Mouse (Mus musculus) C2C12 (cell line): ENCODE data around the gene Bbox1. TPM values are rescaled to one million over a fixed set of nuclear protein-coding genes. Genes with fewer than 3 reads are reported as not detected.

Source experiments
- H3K27me3 ChIP-seq: one replicate; pipeline ENCODE4 v1.6.1; 2011; ENCODE audit not compliant: control insufficient read depth, insufficient read depth, insufficient read length
- H3K36me3 ChIP-seq: one replicate; pipeline ENCODE4 v1.6.1; 2011; ENCODE audit not compliant: control insufficient read depth, insufficient read depth
- H3K4me3 ChIP-seq: one replicate; pipeline ENCODE4 v1.5.1; 2011; ENCODE audit warnings: mild to moderate bottlenecking, control low read depth; ENCODE audit not compliant: poor library complexity, insufficient read depth, severe bottlenecking
- H3K79me2 ChIP-seq: one replicate; pipeline ENCODE4 v1.6.1; 2011; ENCODE audit not compliant: control insufficient read depth, insufficient read depth
- H3K79me3 ChIP-seq: one replicate; pipeline ENCODE4 v1.6.1; 2011; ENCODE audit warnings: low read depth, control low read depth
- H3ac ChIP-seq: one replicate; pipeline ENCODE3; 2011; ENCODE audit warnings: low read depth; ENCODE audit not compliant: control insufficient read depth, insufficient read length
- CEBPB ChIP-seq: IDR thresholded peaks from one replicate; pipeline ENCODE4 v1.6.1; 2011; ENCODE audit warnings: low read depth, mild to moderate bottlenecking, control low read depth, moderate library complexity
- CTCF ChIP-seq: IDR thresholded peaks from one replicate; pipeline ENCODE4 v1.5.1; 2011; ENCODE audit not compliant: control insufficient read depth, insufficient read depth, insufficient read length
- FOSL1 ChIP-seq: IDR thresholded peaks from one replicate; pipeline ENCODE4 v1.8.0; 2011; ENCODE audit warnings: mild to moderate bottlenecking, low read length; ENCODE audit not compliant: poor library complexity, insufficient read depth, severe bottlenecking
- MAX ChIP-seq: IDR thresholded peaks from one replicate; pipeline ENCODE4 v1.6.1; 2011; ENCODE audit warnings: mild to moderate bottlenecking, control low read depth
- MYOD1 ChIP-seq: IDR thresholded peaks from one replicate; pipeline ENCODE4 v1.6.1; 2011; ENCODE audit warnings: low read depth; ENCODE audit not compliant: control insufficient read depth, insufficient read length
- MYOG ChIP-seq: IDR thresholded peaks from one replicate; pipeline ENCODE4 v1.6.1; 2011; ENCODE audit not compliant: control insufficient read depth, insufficient read length; ENCODE audit errors: extremely low read depth
- USF1 ChIP-seq: IDR thresholded peaks from one replicate; pipeline ENCODE4 v1.6.1; 2011; ENCODE audit warnings: low read depth, mild to moderate bottlenecking, control low read depth, moderate library complexity
- polyA plus RNA-seq: library from polyadenylated mRNA; unstranded; fragments of >200 nt; fragmentation: generic; extraction: Trizol; gene quantifications from one replicate; pipeline ENCODE4 v1.2.1, GENCODE M21; 2012; ENCODE audit warnings: missing spikeins

The Bbox1 gene
- polyA plus RNA-seq, 1 experiment: not detected

DNA sequence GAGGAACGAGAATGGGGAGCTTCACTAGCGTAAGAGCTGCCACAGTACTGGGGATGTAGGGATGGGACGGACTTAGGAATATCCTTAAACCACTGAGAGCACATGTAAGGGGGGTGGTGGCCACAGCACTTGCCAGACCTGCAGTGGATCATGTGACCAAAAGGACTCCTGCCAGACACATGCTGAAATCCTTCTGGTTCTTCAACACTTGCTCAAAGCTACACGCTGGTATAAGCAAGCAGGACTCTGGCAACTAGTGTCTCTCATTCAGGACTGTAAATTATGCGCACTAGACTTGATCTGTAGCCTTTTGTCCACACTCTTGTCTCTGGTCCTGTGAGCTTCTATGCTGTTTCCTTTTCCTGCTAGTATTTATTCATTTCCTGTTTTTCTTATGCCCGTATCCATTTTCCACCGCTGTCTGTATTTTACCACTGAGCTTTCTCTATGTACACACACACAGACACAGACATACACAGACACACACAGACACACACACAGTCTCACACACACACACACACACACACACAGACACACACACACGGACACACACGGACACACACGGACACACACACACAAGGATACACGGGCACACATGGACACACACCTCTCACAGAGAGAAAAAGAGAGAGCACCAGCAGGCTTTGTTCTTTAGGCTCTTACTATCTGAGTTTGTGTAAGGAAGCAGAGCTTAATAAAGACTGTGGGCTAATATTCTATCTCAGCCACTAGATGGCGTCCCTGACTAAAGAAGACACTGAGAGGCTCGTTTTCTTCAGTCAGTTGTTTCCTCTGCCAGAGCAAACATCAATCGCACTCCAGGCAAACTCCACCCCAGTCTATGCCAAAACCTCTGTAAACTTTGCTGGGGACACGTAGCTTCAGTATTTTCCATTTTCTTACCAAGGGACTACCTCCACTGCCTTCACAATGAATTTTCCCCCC is 84.9 kb downstream of the Bbox1 start:
- Histone ChIP-seq H3K27me3 (no peaks in the 10 kb centered on the region), H3K79me2 (no peaks in the 10 kb centered on the region), H3K36me3 (no peaks in the 10 kb centered on the region), H3K79me3 (no peaks in the 10 kb centered on the region), H3ac (no peak overlapping the region), H3K4me3 (no peak overlapping the region)
- TF ChIP-seq USF1 (peak; percentile 14), MYOD1 (no peak)

DNA sequence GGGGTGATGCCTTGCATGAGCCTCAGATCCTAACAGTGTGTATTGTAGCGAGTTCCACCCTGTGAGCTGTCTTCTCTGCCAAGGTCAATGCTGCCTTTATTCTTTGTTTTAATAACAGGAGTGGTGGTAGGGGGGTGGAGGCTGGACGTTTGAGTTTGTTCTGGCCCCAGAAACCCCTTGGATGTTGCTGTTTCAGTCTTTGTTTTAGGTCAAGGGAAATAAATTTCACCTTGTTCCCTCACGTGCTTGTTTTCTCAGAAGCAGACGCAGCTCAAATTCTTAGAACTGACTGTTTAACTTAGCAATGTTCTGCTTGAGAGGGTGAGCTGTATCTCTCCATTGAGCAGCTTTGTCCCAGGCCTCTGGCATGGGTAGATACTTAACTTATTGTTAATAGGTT is 87.9 kb downstream of the Bbox1 start:
- Histone ChIP-seq H3K79me3 (no peaks in the 10 kb centered on the region), H3K79me2 (no peaks in the 10 kb centered on the region), H3K27me3 (no peaks in the 10 kb centered on the region), H3ac (no peak overlapping the region), H3K4me3 (no peak overlapping the region), H3K36me3 (no peaks in the 10 kb centered on the region)
- TF ChIP-seq MYOG (no peak), CTCF (no peak), FOSL1 (no peak), MYOD1 (no peak), CEBPB (no peak), USF1 (no peak), MAX (no peak)

DNA sequence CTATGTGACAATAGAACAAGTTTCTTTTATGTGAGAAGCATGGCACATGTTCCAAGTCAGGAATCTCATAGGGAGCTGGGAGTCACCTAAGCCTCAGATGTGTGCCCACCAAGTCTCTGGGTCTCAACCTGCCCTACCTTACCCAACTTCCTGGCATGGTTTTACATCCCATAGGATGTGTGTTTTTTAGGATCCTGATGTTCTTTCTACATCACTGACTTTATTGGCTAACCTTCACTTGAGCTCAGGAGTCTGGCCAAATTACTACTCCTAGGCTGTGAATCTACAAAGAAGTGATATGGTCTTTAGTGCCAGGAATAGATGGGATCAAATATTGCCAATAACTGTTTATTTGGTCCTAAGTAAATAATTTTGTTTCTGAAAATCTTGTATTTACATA is 88.4 kb downstream of the Bbox1 start:
- H3K36me3 ChIP-seq: no peaks in the 10 kb centered on the region
- no peak overlapping the region for H3ac ChIP-seq
- TF ChIP-seq CEBPB (no peak), FOSL1 (no peak), MAX (no peak), MYOD1 (no peak), MYOG (no peak), CTCF (no peak), USF1 (no peak)
- no peaks in the 10 kb centered on the region for H3K79me3 ChIP-seq
- H3K27me3 ChIP-seq: no peaks in the 10 kb centered on the region
- no peak overlapping the region for H3K4me3 ChIP-seq
- no peaks in the 10 kb centered on the region for H3K79me2 ChIP-seq

DNA sequence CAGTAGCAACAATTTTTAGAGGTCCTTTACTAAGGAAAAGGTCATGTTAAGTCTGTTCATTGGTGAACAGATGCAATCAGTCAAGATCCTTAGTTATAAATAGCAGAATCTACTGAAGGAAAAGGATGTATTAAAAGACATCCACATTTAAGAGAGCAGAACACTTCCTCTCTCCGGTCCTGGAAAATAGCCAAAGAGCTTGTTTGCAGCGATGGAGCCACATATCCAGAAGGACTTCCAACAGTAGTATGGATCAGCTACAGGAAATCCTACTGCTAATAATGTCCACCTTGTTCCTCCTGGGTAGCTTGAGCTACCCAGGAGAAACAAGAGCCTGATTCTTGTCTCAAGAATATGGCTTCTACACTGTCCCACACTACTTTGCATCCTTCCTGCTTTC is 91.6 kb downstream of the Bbox1 start:
- TF ChIP-seq CEBPB (no peak), FOSL1 (no peak)
- Histone ChIP-seq H3K79me2 (no peaks in the 10 kb centered on the region), H3K4me3 (no peak overlapping the region), H3K36me3 (no peaks in the 10 kb centered on the region), H3ac (no peak overlapping the region), H3K79me3 (no peaks in the 10 kb centered on the region), H3K27me3 (no peaks in the 10 kb centered on the region)

DNA sequence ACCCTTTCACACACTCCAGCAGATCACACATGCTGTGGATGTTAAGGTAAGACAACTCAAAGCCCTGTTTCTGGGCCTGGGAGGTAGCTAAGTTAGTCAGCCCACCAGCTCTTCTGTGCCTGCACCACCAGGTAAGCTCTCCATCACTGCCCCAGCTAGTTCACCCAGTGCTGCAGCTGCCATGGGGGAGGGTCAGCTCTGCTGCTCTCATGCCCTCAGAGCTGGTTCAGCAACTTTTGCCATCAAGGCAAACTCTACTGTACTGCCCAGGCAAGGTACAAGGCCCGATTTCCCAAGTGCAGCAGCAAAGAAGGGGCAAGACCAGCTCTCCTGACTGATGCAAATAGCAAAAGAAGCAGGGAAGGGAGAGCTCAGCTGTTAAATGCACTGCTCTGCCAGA is 93.9 kb downstream of the Bbox1 start:
- Histone ChIP-seq H3ac (no peak overlapping the region), H3K79me3 (no peaks in the 10 kb centered on the region), H3K4me3 (no peak overlapping the region), H3K79me2 (no peaks in the 10 kb centered on the region), H3K27me3 (no peaks in the 10 kb centered on the region), H3K36me3 (no peaks in the 10 kb centered on the region)
- TF ChIP-seq MYOD1: no peak
- TF ChIP-seq FOSL1: no peak
- TF ChIP-seq MAX: no peak
- TF ChIP-seq CTCF: no peak
- TF ChIP-seq USF1: no peak
- TF ChIP-seq CEBPB: no peak
- TF ChIP-seq MYOG: no peak

DNA sequence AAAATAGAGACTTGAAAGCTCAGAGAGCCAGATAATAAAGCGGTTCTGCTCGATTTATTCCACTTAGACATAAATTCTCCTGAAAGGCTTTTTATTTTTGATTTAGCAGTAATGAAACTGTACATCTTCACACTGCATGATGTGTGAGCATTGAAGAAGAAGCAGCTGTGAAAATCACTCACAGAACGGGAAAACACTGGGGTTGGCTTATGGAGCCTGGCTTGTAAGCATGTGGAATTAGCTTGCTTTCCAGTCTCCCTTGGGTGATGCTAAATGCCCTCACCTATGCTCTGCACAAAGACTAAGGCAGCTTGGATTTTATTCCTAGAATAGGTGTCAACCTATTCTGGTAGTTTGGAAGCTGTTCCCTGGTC is 98.7 kb downstream of the Bbox1 start:
- TF ChIP-seq MYOD1 (no peak), MAX (no peak), USF1 (no peak), FOSL1 (no peak), CEBPB (no peak), MYOG (no peak), CTCF (no peak)
- no peaks in the 10 kb centered on the region for H3K79me3 ChIP-seq
- H3K36me3 ChIP-seq: no peaks in the 10 kb centered on the region
- no peaks in the 10 kb centered on the region for H3K27me3 ChIP-seq
- no peak overlapping the region for H3ac ChIP-seq
- no peaks in the 10 kb centered on the region for H3K79me2 ChIP-seq
- H3K4me3 ChIP-seq: no peak overlapping the region
